Mouse (Mus musculus): ENCODE measurements around the gene Sat2.

DNA sequence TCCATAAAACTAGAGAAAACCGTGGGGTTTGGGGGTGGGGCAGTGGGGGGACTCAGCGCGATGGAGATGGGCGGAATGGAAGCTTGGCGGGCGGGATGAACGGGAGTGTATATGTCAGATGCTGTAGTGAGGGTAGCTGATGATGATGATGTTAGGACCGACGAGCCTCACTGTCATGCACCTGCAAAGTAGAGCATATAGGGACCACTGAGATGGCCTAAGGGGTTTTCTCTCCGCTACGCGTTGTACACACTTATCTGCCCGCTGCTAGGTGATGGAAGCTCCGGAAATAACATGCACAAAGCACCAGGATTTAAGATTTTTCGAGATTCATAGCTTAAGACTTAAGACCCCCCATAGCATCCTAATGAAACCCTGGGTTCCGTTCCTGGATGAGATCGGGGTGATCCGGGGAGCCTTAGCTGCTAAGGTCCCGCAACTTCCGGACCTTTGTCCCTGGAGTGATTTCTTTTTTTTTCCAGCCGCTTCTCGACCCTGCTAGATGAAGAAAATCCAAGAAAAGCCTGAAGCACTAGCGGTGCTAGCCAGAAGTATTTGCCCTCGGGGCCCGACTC, 41.2 kb upstream of the Sat2 start:
- TF ChIP-seq CTCF (IDR thresholded peaks at IDR 0.05; ENCODE audit: control insufficient read depth, insufficient read depth, insufficient read length) = no peak
- TF ChIP-seq CEBPB (IDR thresholded peaks at IDR 0.05; ENCODE audit: low read depth) = no peak
- no peak for TF ChIP-seq USF1 (IDR thresholded peaks at IDR 0.05; ENCODE audit: low read depth)
- TF ChIP-seq MYOG (IDR thresholded peaks at IDR 0.05; ENCODE audit: control insufficient read depth, extremely low read depth, insufficient read length) = no peak
- no peak for TF ChIP-seq FOSL1 (IDR thresholded peaks at IDR 0.05; ENCODE audit: insufficient read depth, low read length, poor library complexity, severe bottlenecking)
- TF ChIP-seq MYOD1 (IDR thresholded peaks at IDR 0.05; ENCODE audit: control insufficient read depth, insufficient read length, low read depth) = no peak
- no peak for TF ChIP-seq MAX (IDR thresholded peaks at IDR 0.05)
